Mouse (Mus musculus) cerebellum, adult 9-11 months (tissue): ENCODE results near the gene Gm11034.

Source experiments
- DNase-seq: peaks from one replicate; pipeline ENCODE4 v3.0.0; 2022

Gene Gm11034

GRCm38 (mm10) chr8:72213536-72213935 is at the start of gene Gm11034:
Gm11034 (minus strand) TSS chr8:72213636.
- DNase-seq = no peak

- DNase-seq = no peak
Measured at GRCm38 (mm10) chr8:72262756-72263155, 49.3 kb upstream of the Gm11034 start.

GRCm38 (mm10) chr8:72261872-72262271 is 48.4 kb upstream of the Gm11034 start:
- DNase-seq = no peak

GRCm38 (mm10) chr8:72261431-72261830 is 48.0 kb upstream of the Gm11034 start:
- no peak for DNase-seq

GRCm38 (mm10) chr8:72261019-72261418 is 47.6 kb upstream of the Gm11034 start:
- DNase-seq = peak; percentile 28

- no peak for DNase-seq
Measured at GRCm38 (mm10) chr8:72260585-72260984, 47.1 kb upstream of the Gm11034 start.

GRCm38 (mm10) chr8:72259862-72260261 is 46.4 kb upstream of the Gm11034 start:
- DNase-seq = no peak

GRCm38 (mm10) chr8:72257902-72258238 is 44.4 kb upstream of the Gm11034 start:
- DNase-seq = no peak

GRCm38 (mm10) chr8:72257171-72257901 is 43.9 kb upstream of the Gm11034 start:
- DNase-seq = no peak

- no peak for DNase-seq
Measured at GRCm38 (mm10) chr8:72244610-72245009, 31.2 kb upstream of the Gm11034 start.

- no peak for DNase-seq
Measured at GRCm38 (mm10) chr8:72242226-72242625, 28.8 kb upstream of the Gm11034 start.

GRCm38 (mm10) chr8:72240951-72241350 is 27.5 kb upstream of the Gm11034 start:
- DNase-seq = peak; percentile 57

GRCm38 (mm10) chr8:72240403-72240763 is 26.9 kb upstream of the Gm11034 start:
- no peak for DNase-seq

GRCm38 (mm10) chr8:72239499-72240402 is 26.3 kb upstream of the Gm11034 start, which contains the start of gene Ap1m1:
Ap1m1 (plus strand) TSS chr8:72240018.
- DNase-seq = peak; percentile 99

- peak; percentile 15 for DNase-seq
Measured at GRCm38 (mm10) chr8:72222656-72223055, 9.2 kb upstream of the Gm11034 start.

- DNase-seq = no peak
Measured at GRCm38 (mm10) chr8:72220758-72221157, 7.3 kb upstream of the Gm11034 start.

- peak; percentile 90 for DNase-seq
Measured at GRCm38 (mm10) chr8:72219541-72220363, 6.3 kb upstream of the Gm11034 start, which contains the start of gene Fam32a. Fam32a (plus strand) TSS chr8:72219730.

- no peak for DNase-seq
Measured at GRCm38 (mm10) chr8:72218781-72219540, 5.5 kb upstream of the Gm11034 start.

GRCm38 (mm10) chr8:72215871-72216270 is 2.4 kb upstream of the Gm11034 start:
- no peak for DNase-seq

- DNase-seq = no peak
Measured at GRCm38 (mm10) chr8:72215060-72215459, 1.6 kb upstream of the Gm11034 start.

GRCm38 (mm10) chr8:72212751-72213150 is 685 bp downstream of the Gm11034 start, which contains the start of gene Cib3:
Cib3 (minus strand) TSS chr8:72212837.
- no peak for DNase-seq

- DNase-seq = no peak
Measured at GRCm38 (mm10) chr8:72211846-72212245, 1.6 kb downstream of the Gm11034 start.
